Mouse (Mus musculus): ENCODE measurements around the gene Ctsll3. TPM values are rescaled to one million over a fixed set of nuclear protein-coding genes. Genes with fewer than 3 reads are reported as not detected.

Ctsll3 gene
- total RNA-seq, 1 experiment, result not detected

DNA sequence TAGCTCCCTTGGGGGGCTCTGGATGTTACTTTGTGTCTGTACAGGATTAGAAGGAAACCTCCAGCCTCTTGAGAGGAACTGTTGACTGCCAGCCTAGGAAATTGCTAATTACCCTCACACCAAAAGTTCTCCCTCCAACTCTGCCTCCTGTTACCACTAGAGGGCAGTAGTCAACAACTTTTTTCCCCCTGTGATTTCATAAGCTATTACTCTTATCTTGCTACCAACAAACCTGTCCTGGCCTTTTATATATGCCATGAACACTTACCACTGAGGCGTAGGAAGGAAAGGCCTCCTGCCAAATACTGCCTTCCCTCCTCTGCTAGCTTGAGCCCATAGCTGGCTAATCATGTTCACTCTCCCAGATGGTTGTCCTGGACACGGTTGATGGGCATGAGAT is 54.1 kb downstream of the Ctsll3 start:
- in situ Hi-C loops (cut with MboI; ENCODE audit: low sequenced_read_pairs in 2 of 2, unreplicated experiment in 2 of 2), result loop anchor here in 1 of 2 experiments (5.0 kb wide), 1 partner anchor 271 kb away; no protein-coding TSS in a partner anchor
- Histone ChIP-seq H3K9ac (ENCODE audit: insufficient read depth, low read depth, low read length, poor library complexity, severe bottlenecking) (no peak overlapping the region), H3K9me3 (ENCODE audit: control insufficient read depth, insufficient read depth, low read depth, low read length) (no peaks in the 10 kb centered on the region), H3K4me3 (ENCODE audit: insufficient read depth in 1 of 2, low read depth in 1 of 2, low read length in 2 of 2, poor library complexity in 1 of 2, severe bottlenecking in 1 of 2) (no peak overlapping the region), H3K36me3 (ENCODE audit: control insufficient read depth, insufficient read depth, low read length, poor library complexity, severe bottlenecking) (peaks cover 27% of the 10 kb centered on the region; the same call in 1 of the 2 replicates), H3K27ac (ENCODE audit: insufficient read depth, low read depth, low read length, poor library complexity, severe bottlenecking) (no peak overlapping the region), H3K4me1 (ENCODE audit: control insufficient read depth in 2 of 2, insufficient read depth in 2 of 2, low read length in 2 of 2, poor library complexity in 1 of 2) (peaks cover 0 to 4% of the 10 kb centered on the region in 2 experiments; a peak in 1 of 4 replicates)
- TF ChIP-seq ZC3H11A (IDR thresholded peaks at IDR 0.05; ENCODE audit: borderline replicate concordance, low read depth, low read length) (no peak), HCFC1 (IDR thresholded peaks at IDR 0.05; ENCODE audit: borderline replicate concordance, insufficient read depth, low read length) (no peak), CHD2 (IDR thresholded peaks at IDR 0.05; ENCODE audit: low read depth, low read length) (no peak), MAFK (IDR thresholded peaks at IDR 0.05; ENCODE audit: insufficient read depth, low read depth, low read length) (no peak), ZNF384 (IDR thresholded peaks at IDR 0.05; ENCODE audit: low read depth, low read length) (no peak)
- DNase-seq (ENCODE audit: low read depth, low spot score), result no peak

Other genes with a start within 250 kb of the Ctsll3 start
- 18.2 and 19.9 TPM in 2 replicates for gene Dapk1, start 200.9 kb downstream of the Ctsll3 start, total RNA-seq (2012; rRNA removed)
- gene BC051665, start 16.5 kb downstream of the Ctsll3 start, total RNA-seq (2012; rRNA removed), result not detected in 2 replicates
- gene 4930486L24Rik, start 61.6 kb upstream of the Ctsll3 start, total RNA-seq (2012; rRNA removed), result 1.6 and 2.9 TPM in 2 replicates
- gene Gm49392, start 94.0 kb upstream of the Ctsll3 start, total RNA-seq (2012; rRNA removed), result 0.53 TPM in 1 of 2 replicates, not detected in the other
- gene Ctla2b, start 94.6 kb upstream of the Ctsll3 start, total RNA-seq (2012; rRNA removed), result 0.67 TPM in 1 of 2 replicates, not detected in the other
- not detected in 2 replicates for gene Tpbpb, start 102.0 kb upstream of the Ctsll3 start, total RNA-seq (2012; rRNA removed)
- gene Gm49393, start 132.7 kb upstream of the Ctsll3 start, total RNA-seq (2012; rRNA removed), result not detected in 2 replicates
- gene Gm49391, start 133.7 kb upstream of the Ctsll3 start, total RNA-seq (2012; rRNA removed), result 0.26 and 1.5 TPM in 2 replicates
- gene Ctla2a, start 133.8 kb upstream of the Ctsll3 start, total RNA-seq (2012; rRNA removed), result 2.0 and 10.2 TPM in 2 replicates
- 0.98 TPM in 1 of 2 replicates, not detected in the other for gene Tpbpa, start 139.1 kb upstream of the Ctsll3 start, total RNA-seq (2012; rRNA removed)
- gene Ctsj, start 203.1 kb upstream of the Ctsll3 start, total RNA-seq (2012; rRNA removed), result 2.4 TPM in 1 of 2 replicates, not detected in the other
- gene Ctsq, start 237.8 kb upstream of the Ctsll3 start, total RNA-seq (2012; rRNA removed), result 0.18 TPM in 1 of 2 replicates, not detected in the other